Mouse (Mus musculus): ENCODE measurements at regions not wholly inside any gene's neighbourhood (a gene's known extent, or its start where the extent isn't known, plus 50 kb on each side); places are given as distances from the start of the nearest gene placed in this dataset.

DNA sequence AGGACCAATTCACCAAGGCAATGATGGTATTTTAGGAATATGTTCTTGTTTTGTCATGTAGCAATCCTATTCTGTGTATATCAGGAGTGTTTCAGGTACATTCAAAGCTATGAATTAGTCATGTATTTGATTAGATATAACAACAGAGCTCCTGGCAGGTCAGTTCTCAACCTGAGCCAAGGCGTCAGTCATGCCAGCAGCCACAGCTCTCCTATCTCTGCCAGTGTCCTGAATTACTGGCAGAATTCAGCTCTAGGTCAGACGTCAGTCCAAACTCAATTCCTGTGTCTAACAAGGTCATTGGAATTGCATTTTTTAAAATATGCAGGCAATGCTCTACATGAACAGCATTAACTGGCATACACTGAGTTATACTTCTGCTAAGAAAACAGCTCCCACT lies 228.6 kb upstream of the Tet2 start:
- Histone ChIP-seq H3K4me3 (ENCODE audit: extremely low read depth, insufficient read depth, insufficient read length) (no peak overlapping the region), H3K27me3 (ENCODE audit: control insufficient read depth, insufficient read depth, low read length) (no peaks in the 10 kb centered on the region), H3K4me1 (ENCODE audit: control insufficient read depth, insufficient read depth, insufficient read length) (no peaks in the 10 kb centered on the region), H3K27ac (ENCODE audit: insufficient read depth, low read length) (no peak overlapping the region), H3K36me3 (ENCODE audit: control insufficient read depth, insufficient read depth, low read length) (no peaks in the 10 kb centered on the region)
- 76% methylated on average over 2 of the region's 2 CpGs for WGBS
- TF ChIP-seq POLR2A (IDR thresholded peaks at IDR 0.05; ENCODE audit: low read depth, low read length) (no peak), CTCF (IDR thresholded peaks at IDR 0.05; ENCODE audit: extremely low read depth, insufficient read depth, insufficient read length, insufficient replicate concordance) (no peak)
- no peak for DNase-seq (ENCODE audit: low read depth in 1 of 2, low spot score in 2 of 2)

- Histone ChIP-seq H3K27me3 (ENCODE audit: control insufficient read depth, insufficient read depth, low read length) (no peaks in the 10 kb centered on the region), H3K4me3 (ENCODE audit: extremely low read depth, insufficient read depth, insufficient read length) (no peak overlapping the region), H3K36me3 (ENCODE audit: control insufficient read depth, insufficient read depth, low read length) (no peaks in the 10 kb centered on the region), H3K4me1 (ENCODE audit: control insufficient read depth, insufficient read depth, insufficient read length) (no peaks in the 10 kb centered on the region), H3K27ac (ENCODE audit: insufficient read depth, low read length) (no peak overlapping the region)
- 71% methylated on average over 3 of the region's 3 CpGs for WGBS
- DNase-seq (ENCODE audit: low read depth in 1 of 2, low spot score in 2 of 2), result no peak
- TF ChIP-seq POLR2A (IDR thresholded peaks at IDR 0.05; ENCODE audit: low read depth, low read length) (no peak), CTCF (IDR thresholded peaks at IDR 0.05; ENCODE audit: extremely low read depth, insufficient read depth, insufficient read length, insufficient replicate concordance) (no peak)
Observed at GRCm38 (mm10) chr3:133774229-133774628, 229.3 kb upstream of the Tet2 start.

GRCm38 (mm10) chr3:133776013-133776412 lies 231.1 kb upstream of the Tet2 start:
- Histone ChIP-seq H3K36me3 (ENCODE audit: control insufficient read depth, insufficient read depth, low read length) (no peaks in the 10 kb centered on the region), H3K4me1 (ENCODE audit: control insufficient read depth, insufficient read depth, insufficient read length) (no peaks in the 10 kb centered on the region), H3K4me3 (ENCODE audit: extremely low read depth, insufficient read depth, insufficient read length) (no peak overlapping the region), H3K27ac (ENCODE audit: insufficient read depth, low read length) (no peak overlapping the region), H3K27me3 (ENCODE audit: control insufficient read depth, insufficient read depth, low read length) (no peaks in the 10 kb centered on the region)
- 32% methylated on average over 4 of the region's 4 CpGs for WGBS
- no peak for DNase-seq (ENCODE audit: low read depth in 1 of 2, low spot score in 2 of 2)
- no peak for TF ChIP-seq CTCF (IDR thresholded peaks at IDR 0.05; ENCODE audit: extremely low read depth, insufficient read depth, insufficient read length, insufficient replicate concordance)
- no peak for TF ChIP-seq POLR2A (IDR thresholded peaks at IDR 0.05; ENCODE audit: low read depth, low read length)

DNA sequence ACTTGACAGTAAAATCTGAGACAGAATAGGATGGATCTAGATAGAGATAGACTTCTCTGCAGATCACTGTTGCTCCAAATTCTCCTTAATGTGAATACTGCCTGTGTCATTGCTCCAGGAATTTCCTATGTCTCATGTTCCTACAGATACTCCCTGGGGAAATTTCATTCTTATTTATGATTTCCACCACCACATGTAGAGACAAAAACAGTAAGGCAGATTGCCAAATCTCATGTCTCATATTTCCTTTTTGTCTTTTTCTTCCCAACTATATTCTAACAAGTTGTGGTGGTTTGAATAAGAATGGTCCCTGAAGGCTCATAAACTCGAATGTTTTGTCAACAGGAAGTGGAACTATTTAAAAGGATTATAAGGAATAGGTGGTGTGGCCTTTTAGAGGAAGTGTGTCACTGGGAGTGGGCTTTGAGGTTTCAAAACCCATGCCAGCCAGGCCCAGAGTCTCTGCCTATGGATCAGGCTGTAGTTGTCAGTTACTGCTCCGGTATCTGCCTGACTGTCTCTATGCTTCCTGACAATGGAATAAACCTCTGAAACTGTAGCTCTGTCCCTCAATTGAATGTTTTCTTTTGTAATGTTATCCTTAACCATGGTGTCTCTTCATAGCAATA lies 234.3 kb upstream of the Tet2 start:
- Histone ChIP-seq H3K27ac (ENCODE audit: insufficient read depth, low read length) (no peak overlapping the region), H3K36me3 (ENCODE audit: control insufficient read depth, insufficient read depth, low read length) (no peaks in the 10 kb centered on the region), H3K27me3 (ENCODE audit: control insufficient read depth, insufficient read depth, low read length) (no peaks in the 10 kb centered on the region), H3K4me1 (ENCODE audit: control insufficient read depth, insufficient read depth, insufficient read length) (no peaks in the 10 kb centered on the region), H3K4me3 (ENCODE audit: extremely low read depth, insufficient read depth, insufficient read length) (no peak overlapping the region)
- TF ChIP-seq CTCF (IDR thresholded peaks at IDR 0.05; ENCODE audit: extremely low read depth, insufficient read depth, insufficient read length, insufficient replicate concordance) (no peak), POLR2A (IDR thresholded peaks at IDR 0.05; ENCODE audit: low read depth, low read length) (no peak)
- no peak for DNase-seq (ENCODE audit: low read depth in 1 of 2, low spot score in 2 of 2)
- 62% methylated on average over 2 of the region's 2 CpGs for WGBS

DNA sequence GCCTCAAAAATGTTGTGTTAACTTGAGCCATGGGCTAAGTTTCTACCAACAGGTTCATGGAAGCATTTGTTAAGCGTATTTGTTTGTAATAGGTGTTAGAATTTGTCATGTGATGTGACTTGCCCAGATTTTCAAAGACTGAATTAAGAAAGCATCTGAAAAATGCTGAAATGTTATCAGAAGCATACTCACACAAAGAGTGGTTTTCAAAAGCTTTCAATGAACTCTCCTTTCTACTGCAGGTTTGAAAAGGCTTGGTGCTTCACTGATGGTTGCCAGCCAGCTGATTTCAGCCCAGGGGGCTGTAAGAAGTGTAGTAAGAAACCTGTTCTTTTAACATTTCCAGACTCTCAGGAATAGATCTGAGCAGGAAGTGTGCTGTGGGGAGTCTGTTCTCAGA lies 238.1 kb upstream of the Tet2 start:
- no peaks in the 10 kb centered on the region for H3K4me1 ChIP-seq (ENCODE audit: control insufficient read depth, insufficient read depth, insufficient read length)
- no peak overlapping the region for H3K27ac ChIP-seq (ENCODE audit: insufficient read depth, low read length)
- WGBS, result 83% methylated on average over 1 of the region's 1 CpGs
- no peaks in the 10 kb centered on the region for H3K27me3 ChIP-seq (ENCODE audit: control insufficient read depth, insufficient read depth, low read length)
- no peaks in the 10 kb centered on the region for H3K36me3 ChIP-seq (ENCODE audit: control insufficient read depth, insufficient read depth, low read length)
- no peak for TF ChIP-seq CTCF (IDR thresholded peaks at IDR 0.05; ENCODE audit: extremely low read depth, insufficient read depth, insufficient read length, insufficient replicate concordance)
- no peak for TF ChIP-seq POLR2A (IDR thresholded peaks at IDR 0.05; ENCODE audit: low read depth, low read length)
- H3K4me3 ChIP-seq (ENCODE audit: extremely low read depth, insufficient read depth, insufficient read length), result no peak overlapping the region
- DNase-seq (ENCODE audit: low read depth in 1 of 2, low spot score in 2 of 2), result no peak

GRCm38 (mm10) chr3:133791361-133791760 lies 246.4 kb upstream of the Tet2 start:
- no peak for DNase-seq (ENCODE audit: low read depth in 1 of 2, low spot score in 2 of 2)
- no peak overlapping the region for H3K27ac ChIP-seq (ENCODE audit: insufficient read depth, low read length)
- H3K27me3 ChIP-seq (ENCODE audit: control insufficient read depth, insufficient read depth, low read length), result no peaks in the 10 kb centered on the region
- 86% methylated on average over 2 of the region's 2 CpGs for WGBS
- no peaks in the 10 kb centered on the region for H3K36me3 ChIP-seq (ENCODE audit: control insufficient read depth, insufficient read depth, low read length)
- no peaks in the 10 kb centered on the region for H3K4me1 ChIP-seq (ENCODE audit: control insufficient read depth, insufficient read depth, insufficient read length)
- TF ChIP-seq POLR2A (IDR thresholded peaks at IDR 0.05; ENCODE audit: low read depth, low read length), result no peak
- no peak for TF ChIP-seq CTCF (IDR thresholded peaks at IDR 0.05; ENCODE audit: extremely low read depth, insufficient read depth, insufficient read length, insufficient replicate concordance)
- no peak overlapping the region for H3K4me3 ChIP-seq (ENCODE audit: extremely low read depth, insufficient read depth, insufficient read length)

GRCm38 (mm10) chr3:133809007-133809552 lies 264.1 kb upstream of the Tet2 start:
- WGBS, result 81% methylated on average over 1 of the region's 1 CpGs
- Histone ChIP-seq H3K27me3 (ENCODE audit: control insufficient read depth, insufficient read depth, low read length) (no peaks in the 10 kb centered on the region), H3K36me3 (ENCODE audit: control insufficient read depth, insufficient read depth, low read length) (no peaks in the 10 kb centered on the region), H3K4me1 (ENCODE audit: control insufficient read depth, insufficient read depth, insufficient read length) (no peaks in the 10 kb centered on the region), H3K27ac (ENCODE audit: insufficient read depth, low read length) (no peak overlapping the region), H3K4me3 (ENCODE audit: extremely low read depth, insufficient read depth, insufficient read length) (no peak overlapping the region)
- no peak for DNase-seq (ENCODE audit: low read depth in 1 of 2, low spot score in 2 of 2)
- TF ChIP-seq POLR2A (IDR thresholded peaks at IDR 0.05; ENCODE audit: low read depth, low read length) (no peak), CTCF (IDR thresholded peaks at IDR 0.05; ENCODE audit: extremely low read depth, insufficient read depth, insufficient read length, insufficient replicate concordance) (no peak)
